Mouse (Mus musculus): ENCODE results near the gene Gpd1.

The Gpd1 gene

DNA sequence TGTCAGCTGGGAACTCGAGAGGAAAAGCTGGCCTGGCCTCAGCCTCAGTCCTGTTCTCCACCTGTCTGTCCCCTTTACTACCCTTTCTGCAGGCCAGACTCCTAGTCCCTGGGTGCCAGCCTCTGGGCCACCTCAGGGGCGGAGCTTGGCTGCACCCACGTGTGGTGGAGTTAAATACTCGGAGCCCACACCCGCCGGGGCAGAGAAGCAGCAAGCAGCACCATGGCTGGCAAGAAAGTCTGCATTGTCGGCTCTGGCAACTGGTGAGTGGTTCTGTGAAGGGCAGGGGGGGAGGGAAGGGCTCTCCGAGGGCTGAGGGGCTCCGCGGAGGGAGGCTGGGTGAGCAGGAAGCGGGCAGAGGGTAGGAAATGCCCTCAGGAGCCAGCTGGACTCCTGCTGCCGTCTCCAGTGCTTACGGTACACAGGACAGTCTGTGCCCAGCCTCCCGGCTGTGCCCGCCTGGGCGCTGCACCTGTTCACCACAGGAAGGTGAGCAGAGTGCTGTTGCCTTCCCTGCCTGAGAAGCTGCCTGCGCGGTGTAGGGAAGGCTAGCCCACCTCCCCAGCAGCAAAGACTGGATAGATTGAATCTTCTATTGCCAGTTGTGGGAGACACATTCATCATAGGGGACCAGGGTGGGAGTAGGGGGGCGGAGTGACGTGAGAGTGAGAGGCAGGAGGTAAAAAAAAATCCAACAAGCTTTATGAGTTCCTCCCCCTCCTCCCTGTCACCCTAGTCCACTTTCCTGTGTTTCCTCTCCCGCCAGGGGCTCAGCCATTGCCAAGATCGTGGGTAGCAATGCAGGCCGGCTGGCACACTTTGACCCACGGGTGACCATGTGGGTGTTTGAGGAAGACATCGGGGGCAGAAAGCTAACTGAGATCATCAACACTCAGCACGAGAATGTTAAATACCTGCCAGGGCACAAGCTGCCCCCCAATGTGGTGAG, at the start of gene Gpd1:
Gpd1 (plus strand) TSS at position 130 of the 949 bp plus-strand sequence.
- WGBS: 18% methylated on average over 26 of the region's 26 CpGs

DNA sequence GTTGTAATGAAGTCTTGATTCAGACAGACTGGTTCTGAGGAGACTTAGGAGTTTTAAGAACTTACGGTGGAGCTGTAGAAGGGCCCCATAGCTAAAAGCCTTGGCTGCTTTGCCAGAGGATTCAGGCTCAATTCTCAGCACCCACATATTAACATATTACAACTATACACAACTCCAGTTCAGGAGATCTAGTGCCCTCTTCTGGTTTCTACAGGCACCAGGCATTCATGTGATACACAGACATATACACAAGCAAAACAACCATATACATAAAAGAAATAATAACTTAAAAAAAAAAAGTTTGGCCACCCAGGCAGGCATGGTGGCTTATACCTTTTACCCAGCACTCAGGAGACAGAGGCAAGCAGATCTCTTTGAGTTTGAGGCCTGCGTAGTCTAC, 49.8 kb upstream of the Gpd1 start:
- 100% methylated on average over 2 of the region's 2 CpGs for WGBS

DNA sequence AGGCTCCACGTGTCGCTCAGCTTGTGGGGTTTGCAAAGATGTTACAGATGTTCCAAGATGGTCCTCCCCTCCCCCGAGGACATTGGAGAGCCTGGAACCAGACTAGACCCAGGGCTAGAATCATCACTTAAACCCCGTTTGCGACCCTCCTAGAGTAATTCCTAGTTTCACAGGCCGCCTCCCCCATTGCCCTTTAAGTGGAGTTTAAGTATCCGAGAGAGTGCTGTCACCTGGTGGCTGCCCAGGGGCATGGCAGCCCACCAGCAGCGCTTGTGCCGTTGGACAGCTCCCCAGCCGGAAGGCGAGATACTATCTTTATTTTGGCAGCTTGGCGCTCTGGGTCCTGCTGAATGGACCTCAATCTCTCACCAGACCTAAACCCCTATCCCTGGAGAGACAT, 48.4 kb upstream of the Gpd1 start:
- 2% methylated on average over 12 of the region's 12 CpGs for WGBS

DNA sequence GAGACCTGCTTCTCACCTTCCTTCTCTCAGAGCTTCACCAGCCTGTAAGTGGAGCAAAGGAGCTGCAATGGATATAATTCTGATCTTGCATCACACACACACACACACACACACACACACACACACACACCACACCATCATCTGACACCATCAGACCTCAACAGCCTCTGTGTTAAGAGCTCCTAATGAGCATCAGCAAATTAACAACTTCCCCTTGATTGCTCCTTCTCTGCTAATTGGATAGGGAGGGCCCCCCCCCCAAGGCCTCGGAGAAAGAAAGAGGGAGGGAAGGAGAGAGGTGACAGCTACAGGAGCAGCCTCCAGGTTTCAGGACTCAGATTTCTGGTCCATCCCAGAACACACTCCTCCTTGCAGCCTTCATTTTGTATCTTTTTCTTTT, 47.9 kb upstream of the Gpd1 start:
- 0% methylated on average over 1 of the region's 1 CpGs for WGBS

DNA sequence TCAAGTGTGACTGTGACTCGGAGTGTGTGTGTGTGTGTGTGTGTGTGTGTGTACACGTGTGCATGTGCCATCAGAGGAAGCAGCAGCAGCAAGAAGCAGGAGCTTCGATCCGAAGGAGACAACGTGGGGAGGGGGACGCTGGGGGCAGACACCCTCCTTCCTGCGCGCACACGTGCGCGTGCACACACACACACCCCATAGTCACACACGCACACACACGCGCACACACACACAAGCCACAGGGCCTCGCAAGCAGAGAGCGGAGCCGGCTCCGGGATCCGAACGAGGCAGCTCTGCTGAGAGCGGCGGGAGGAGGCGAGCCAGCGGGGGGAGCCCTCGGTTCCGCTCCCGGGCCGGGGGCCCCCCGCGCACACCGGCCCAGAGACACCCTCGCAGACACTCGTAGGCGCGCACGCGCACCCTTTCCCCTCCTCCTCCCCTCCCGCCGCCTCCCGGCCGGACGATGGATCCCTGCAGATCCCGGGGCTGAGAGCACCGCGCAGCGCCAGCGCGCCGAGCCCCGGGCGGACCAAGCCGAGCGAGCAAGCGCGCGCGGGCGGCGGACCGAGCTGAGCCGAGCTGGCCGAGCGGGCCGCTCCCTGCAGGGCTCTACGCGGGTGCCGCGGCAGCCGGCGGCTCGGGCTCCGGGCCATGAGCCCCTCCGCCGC, 47.0 kb upstream of the Gpd1 start, which contains the start of gene Asic1:
Asic1 (plus strand) TSS at position 215 of the 668 bp plus-strand sequence.
- under 1% methylated on average over 66 of the region's 74 CpGs for WGBS

DNA sequence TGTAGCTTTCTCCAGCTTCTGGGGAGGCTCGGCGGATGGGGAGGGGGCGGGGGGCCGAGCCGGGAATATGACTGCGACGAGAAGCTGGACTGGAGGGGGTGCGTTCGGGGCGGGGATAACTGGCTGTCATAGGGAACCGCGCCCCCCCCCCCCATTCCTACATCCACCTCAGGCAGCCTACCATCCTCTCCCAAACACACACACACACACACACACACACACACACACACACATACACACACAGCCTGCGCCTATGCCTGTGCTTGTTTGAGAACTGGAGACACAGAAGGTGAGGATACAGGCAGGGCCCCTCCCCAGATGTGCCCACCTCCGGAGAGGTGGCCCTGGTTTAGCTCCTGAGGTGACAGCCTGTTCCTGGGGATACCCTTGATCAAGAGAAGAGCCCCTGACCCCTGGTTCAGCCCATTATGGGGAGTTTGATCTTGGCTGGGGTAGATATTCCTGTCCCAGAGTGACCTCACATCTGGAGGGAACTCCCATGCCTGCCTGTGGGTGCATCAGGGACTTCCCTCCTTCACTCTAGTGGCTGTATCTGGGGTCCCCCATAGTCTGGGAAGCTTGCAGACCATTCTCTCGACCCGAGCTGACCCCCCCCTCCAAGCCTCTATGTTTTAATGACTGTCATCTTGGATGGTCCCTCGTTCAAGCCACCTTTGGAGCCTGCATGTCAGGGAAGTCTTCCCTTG, 46.2 kb upstream of the Gpd1 start:
- WGBS: 22% methylated on average over 5 of the region's 17 CpGs

DNA sequence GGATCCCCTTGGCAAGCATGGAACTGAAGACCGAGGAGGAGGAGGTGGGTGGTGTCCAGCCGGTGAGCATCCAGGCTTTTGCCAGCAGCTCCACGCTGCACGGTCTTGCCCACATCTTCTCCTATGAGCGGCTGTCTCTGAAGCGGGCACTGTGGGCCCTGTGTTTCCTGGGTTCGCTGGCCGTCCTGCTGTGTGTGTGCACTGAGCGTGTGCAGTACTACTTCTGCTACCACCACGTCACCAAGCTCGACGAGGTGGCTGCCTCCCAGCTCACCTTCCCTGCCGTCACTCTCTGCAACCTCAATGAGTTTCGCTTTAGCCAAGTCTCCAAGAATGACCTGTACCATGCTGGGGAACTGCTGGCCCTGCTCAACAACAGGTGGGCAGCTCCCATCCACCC, 45.5 kb upstream of the Gpd1 start:
- 53% methylated on average over 14 of the region's 14 CpGs for WGBS

DNA sequence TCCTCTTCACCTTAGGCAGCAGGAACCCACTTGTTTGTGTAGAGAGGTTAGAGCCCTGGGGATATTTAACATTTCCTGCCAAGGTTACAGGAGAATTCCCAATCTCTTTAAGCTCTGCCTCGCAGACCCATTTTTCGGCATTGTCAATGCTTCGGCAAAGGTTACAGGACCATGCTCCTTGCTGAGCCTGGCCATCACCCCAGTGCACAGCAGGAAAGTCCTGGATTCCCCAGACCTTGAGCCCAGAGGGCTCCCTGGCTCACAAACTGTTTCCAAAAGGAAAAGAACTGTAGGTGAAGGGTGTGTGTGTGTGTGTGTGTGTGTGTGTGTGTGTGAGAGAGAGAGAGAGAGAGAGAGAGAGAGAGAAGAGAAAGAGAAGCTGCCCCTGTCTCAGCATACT, 42.4 kb upstream of the Gpd1 start:
- 65% methylated on average over 3 of the region's 3 CpGs for WGBS

DNA sequence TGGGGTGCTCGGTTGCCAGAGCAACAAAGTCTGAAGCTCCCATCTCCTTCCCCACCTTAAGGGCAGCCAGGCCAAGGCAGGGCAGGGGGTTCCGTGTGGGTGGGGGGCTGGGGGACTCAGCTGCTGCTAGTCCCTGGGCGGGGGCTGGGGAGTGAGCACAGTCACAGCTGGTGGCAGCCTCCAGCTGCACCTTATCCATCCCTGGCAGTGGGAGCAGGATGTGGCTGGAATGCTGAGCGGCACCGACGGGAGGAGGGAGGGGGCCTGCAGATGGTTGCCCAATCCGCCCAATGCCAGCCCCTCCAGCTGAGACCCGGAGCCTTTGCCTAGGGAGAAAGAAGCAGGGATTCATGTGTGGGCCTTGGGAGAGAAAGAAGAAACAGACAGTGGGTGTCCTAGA, 40.2 kb upstream of the Gpd1 start:
- WGBS: 39% methylated on average over 8 of the region's 8 CpGs

DNA sequence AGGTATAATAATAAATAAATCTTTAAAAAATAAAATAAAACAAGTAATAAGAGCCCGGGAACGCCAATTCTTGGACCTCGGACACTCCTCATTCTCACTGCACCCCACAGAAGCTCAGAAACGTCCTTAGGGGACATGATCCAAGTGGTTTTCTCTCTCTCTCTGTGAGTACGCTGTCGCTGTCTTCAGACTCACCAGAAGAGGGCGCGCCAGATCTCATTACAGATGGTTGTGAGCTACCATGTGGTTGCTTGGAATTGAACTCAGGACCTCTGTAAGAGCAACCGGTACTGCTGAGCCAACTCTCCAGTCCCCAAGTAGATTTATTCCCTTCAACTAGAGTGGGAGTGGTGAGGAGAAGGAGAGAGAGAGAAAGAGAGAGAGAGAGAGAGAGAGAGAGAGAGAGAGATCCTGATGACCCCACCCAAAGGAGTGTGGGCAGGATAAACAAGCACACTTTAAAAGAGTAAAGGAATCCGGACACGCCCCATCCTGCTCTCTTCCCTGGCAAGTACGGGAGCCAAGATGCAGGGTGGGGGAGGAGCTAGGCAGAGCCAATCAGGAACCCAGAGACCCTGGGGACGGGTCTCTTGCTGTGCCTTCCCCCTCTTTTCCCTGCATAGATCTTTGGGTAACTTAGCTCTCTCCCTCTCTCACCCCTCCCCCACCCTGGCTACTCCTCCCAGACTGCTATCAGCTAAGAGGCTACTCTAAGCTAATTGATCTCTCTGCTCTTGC, 39.1 kb upstream of the Gpd1 start:
- 31% methylated on average over 13 of the region's 13 CpGs for WGBS

DNA sequence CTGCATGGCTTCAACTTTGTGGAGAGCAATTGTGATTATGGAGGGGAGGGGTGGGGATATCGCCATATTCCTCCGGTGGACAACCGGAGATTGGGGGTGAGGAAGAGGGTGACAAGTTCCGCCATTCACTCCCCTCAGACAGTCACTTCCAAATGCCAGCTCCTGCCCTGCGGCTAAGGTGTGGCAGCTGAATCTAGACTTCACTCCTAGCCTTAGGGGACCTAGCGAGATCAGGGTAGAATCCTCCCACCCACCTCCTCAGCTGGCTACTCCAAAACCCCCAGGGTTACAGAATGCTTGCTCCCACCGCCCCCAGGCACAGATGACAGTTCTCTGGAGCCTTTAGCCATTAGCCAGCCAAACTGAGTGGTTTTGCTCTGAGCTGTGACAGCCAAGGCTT, 38.3 kb upstream of the Gpd1 start:
- 87% methylated on average over 7 of the region's 7 CpGs for WGBS

DNA sequence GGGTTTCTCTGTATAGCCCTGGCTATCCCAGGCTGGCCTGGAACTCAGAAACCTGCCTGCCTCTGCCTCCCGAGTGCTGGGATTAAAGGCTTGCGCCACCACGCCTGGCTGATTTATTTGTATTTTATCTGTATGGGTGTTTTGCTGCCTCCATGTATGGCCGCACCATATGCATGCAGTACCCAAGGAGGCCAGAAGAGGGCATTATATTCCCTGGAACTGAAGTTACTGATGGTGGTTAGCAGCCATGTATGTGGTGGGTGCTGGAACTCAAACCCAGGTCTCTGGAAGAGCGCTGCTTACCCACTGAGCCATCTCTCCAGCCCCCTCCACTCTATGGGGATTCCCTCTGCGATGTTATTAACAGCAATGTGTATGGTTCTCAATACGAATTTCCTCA, 34.4 kb upstream of the Gpd1 start:
- WGBS: 94% methylated on average over 7 of the region's 7 CpGs

DNA sequence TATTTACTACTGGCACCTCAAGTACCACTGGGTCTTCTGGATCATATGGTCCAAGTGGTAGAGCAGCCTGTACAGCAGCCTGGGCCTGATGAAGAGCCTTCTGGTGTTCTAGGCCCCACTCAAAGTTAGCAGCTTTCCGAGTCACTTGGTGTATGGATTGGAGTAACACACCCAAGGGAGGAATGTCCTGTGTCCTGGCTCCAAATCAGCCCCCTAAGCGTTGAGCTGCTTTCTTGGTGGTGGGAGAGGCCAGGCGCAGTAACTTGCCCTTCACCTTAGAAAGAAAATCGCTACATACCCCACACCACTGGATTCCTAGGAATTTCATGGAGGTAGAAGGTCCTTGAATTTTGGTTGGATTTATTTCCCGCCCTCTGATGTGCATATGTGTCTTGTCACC, 33.2 kb upstream of the Gpd1 start:
- 96% methylated on average over 5 of the region's 5 CpGs for WGBS

DNA sequence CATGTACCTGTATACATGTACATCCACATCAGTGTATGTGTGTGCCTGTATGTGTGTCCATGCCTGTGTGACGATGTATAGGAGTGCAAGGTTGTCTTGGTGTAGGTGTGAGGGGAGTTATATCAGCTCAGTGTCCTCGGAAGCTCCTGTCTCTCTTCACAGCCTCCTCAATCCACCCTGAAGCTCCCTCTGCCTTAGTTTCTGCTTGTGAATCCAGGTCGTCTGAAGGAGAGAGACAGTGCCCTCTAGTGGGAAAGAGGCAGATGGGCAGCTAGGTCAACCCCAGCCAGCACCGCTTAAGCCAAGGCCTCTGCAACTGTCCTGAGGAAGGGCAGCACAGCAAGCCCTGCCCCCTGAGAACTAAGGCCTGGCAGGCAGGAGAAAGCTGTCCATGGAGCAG, 28.6 kb upstream of the Gpd1 start:
- WGBS: 3% methylated on average over 4 of the region's 4 CpGs

DNA sequence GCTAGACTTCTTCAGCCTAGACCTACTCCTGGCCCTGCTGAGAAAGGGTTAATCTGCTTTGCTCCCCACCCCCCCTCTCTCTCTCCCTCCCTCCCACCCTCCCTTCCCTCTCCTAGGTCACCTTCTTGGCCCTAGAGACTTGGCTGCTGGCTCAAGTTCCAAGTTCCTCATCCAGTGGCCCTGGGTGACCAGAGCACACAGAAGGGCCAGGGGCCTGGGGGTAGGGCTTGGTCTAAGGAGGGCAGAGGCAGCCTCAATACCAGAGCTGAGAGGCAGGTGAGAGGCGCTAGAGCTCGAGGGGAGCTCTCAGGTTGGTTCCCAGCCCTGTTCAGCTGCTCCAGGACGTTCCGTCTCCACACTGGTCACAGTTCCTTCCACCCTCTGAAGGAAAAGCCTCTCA, 26.4 kb upstream of the Gpd1 start:
- 58% methylated on average over 4 of the region's 4 CpGs for WGBS

DNA sequence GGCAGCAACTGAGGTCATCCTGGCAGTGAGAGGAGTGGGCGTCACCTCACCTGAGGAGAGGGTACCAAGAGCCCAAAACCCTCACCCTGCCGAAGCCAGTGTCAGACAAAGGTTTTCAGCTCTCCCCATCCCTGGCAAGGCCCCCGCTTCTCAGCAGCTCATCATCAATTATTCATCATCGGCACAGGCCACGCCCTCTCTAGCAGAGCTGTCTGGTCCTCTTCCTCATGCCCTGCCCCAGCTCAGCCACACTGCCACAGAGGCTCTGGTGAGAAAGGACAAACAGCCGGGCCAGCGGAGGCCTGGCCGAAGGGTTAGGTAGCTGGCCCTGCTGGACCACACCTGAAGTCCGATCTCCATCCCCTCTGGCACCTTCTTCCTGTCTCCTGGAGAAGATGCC, 25.3 kb upstream of the Gpd1 start:
- WGBS: 57% methylated on average over 9 of the region's 9 CpGs

DNA sequence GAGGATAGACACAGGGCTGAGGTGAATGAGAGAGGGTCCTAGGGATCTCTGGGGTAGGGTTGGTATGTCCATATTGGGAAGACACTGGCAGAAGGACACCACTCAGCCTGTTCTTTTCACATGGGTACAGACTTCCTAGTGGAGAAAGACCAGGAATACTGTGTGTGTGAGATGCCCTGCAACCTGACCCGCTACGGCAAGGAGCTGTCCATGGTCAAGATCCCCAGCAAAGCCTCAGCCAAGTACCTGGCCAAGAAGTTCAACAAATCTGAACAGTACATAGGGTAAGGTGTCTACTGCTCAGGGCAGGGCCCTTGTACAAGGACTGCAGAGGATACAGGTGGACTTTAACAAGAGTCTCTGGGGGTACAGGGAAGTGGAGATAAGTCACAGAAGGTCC, 20.0 kb upstream of the Gpd1 start:
- WGBS: 72% methylated on average over 2 of the region's 2 CpGs

DNA sequence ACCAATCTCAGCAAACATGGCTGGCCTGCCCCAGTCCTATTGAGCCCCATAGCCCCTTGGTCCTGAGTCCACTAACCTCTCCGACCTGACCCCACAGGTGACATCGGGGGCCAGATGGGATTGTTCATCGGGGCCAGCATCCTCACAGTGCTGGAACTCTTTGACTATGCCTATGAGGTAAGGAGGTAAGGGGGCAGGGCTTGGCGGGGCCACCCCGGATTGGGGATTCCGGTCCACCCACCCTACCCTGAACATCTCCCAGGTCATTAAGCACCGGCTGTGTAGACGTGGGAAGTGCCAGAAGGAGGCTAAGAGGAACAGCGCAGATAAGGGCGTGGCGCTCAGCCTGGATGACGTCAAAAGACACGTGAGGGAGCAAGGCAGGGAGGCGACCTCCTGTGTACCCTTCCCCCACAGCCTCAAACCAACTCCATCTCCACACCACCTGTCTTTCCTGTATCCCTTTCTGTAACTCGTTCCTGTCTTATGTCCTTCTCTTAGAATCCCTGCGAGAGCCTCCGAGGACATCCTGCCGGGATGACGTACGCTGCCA, 18.7 kb upstream of the Gpd1 start:
- 38% methylated on average over 20 of the region's 20 CpGs for whole genome bisulfite sequencing

DNA sequence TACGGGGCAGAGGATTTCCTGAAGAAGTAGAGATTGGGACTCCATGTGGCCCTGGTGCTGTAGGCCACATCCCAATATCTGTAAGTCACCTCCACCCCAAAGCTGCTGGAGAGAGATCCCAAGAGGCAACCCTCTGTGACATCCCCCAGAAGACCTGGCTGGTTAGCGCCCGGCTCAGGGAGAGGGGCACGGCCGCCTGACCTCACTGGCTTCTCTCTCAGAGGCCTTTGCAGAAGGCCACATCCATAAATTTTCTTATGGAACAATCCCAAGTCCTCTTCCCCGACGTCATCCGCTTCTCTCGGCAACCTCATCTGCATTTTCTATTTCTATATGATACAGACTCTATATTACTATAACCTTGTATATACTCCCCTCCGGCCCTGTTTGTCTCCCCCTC, 17.6 kb upstream of the Gpd1 start:
- WGBS: 73% methylated on average over 10 of the region's 10 CpGs

DNA sequence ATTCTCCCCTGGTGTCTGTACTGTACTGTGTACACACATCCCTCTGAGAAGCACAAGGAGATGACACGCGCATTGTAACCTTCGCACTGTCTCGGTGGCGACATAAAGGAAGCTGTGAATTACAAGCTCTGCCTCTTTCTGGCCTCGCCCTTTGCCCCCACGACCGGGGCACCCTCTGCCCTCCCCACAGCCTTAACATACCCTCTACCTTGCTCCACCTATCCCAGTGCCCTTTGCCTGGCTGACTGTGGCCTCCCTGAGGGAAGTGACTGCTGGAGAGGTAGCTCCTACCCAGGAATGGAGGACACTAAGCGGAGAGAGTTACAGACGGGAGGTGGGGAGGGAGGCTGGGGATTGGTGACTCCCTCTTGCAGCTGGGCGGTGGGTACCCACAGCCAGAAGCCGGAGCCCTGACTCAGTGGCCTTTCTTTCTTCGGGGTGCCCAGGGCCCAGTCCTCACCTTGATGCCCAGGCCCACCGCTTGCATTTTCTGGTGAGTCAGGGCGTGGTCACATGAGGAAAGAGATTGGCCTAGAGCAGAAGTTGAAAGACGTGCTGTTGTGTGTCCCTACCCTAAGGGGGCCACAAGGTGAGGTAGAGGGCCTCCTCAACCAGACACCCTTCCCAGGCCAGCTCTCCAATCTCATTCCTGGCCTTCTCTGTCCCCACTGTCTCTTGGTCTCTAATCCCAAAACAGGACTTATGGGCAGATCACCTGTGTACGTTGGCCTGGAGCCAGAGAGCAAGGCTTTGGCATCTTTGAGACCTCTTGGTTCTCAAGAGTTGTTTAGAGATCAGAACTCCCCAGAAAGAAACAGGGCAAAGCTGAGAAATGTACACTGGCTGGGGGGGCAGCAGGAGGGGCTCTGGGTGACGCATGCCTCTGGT, 16.9 kb upstream of the Gpd1 start:
- 84% methylated on average over 18 of the region's 18 CpGs for WGBS

DNA sequence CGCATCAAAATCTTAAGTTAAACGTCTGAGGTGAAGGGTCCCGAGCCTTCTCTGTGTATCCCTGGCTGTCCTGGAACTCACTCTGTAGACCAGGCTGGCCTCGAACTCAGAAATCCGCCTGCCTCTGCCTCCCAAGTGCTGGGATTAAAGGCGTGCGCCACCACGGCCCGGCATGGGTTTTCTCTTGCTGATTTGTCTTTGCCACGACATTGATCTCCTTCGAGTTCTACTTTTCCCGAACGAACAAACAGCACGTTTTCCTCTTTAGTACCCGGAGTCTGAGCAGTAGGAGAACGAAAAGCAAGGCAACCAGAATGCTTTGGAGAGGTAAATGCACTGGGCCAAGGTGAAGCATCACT, 15.7 kb upstream of the Gpd1 start:
- 34% methylated on average over 16 of the region's 16 CpGs for WGBS

Data from cerebral cortex, adult 2 months (tissue).